Mouse (Mus musculus): Measurements from ENCODE around the gene Gpx8. TPM values are rescaled to one million over a fixed set of nuclear protein-coding genes. Genes with fewer than 3 reads are reported as not detected.
A peak's percentile ranks its signal among the peaks of the same experiment; 100 is the strongest.

Gpx8 gene
- 111 and 115 TPM in 2 replicates for polyA plus RNA-seq (2014; fragmentation: Nextera tagmentation; extraction: Ambion mirVana)

GRCm38 (mm10) chr13:113046211-113046883, at the start of gene Gpx8:
TSS of gene Gpx8 (minus strand) at chr13:113046410.
- peak within 1 kb of the TSS; percentile 52 for H3K4me3 ChIP-seq (ENCODE audit: low read depth, low read length)
- peak within 1 kb of the TSS; percentile 60 for H3K9ac ChIP-seq (ENCODE audit: low read length)
- 6% methylated on average over 21 of the region's 21 CpGs for WGBS
- H3K27ac ChIP-seq (replicated peaks; ENCODE audit: low read depth, low read length) = no peak within 1 kb of the TSS
- no peaks in the 10 kb centered on the region for H3K9me3 ChIP-seq (ENCODE audit: control insufficient read depth, low read length)
- DNase-seq (ENCODE audit: low spot score) = peak; percentile 83
- H3K4me2 ChIP-seq (ENCODE audit: low read depth, severe bottlenecking) = peak within 1 kb of the TSS; percentile 49
- H3K36me3 ChIP-seq (ENCODE audit: control insufficient read depth, insufficient read depth, low read length) = peaks cover 5% of the 10 kb centered on the region; the same call in 1 of the 2 replicates
- ATAC-seq (ENCODE audit: insufficient number of reproducible peaks, low FRiP score, low TSS enrichment, low read depth) = peak; percentile 88
- no peaks in the 10 kb centered on the region for H3K4me1 ChIP-seq (ENCODE audit: control insufficient read depth, insufficient read depth, low read length)
- no peaks in the 10 kb centered on the region for H3K27me3 ChIP-seq (ENCODE audit: control insufficient read depth, insufficient read depth, low read length)

GRCm38 (mm10) chr13:113094618-113095017, 48.4 kb upstream of the Gpx8 start:
- H3K4me3 ChIP-seq (ENCODE audit: low read depth, low read length) = no peak overlapping the region
- H3K36me3 ChIP-seq (ENCODE audit: control insufficient read depth, insufficient read depth, low read length) = no peaks in the 10 kb centered on the region
- WGBS = 67% methylated on average over 1 of the region's 1 CpGs
- no peak overlapping the region for H3K4me2 ChIP-seq (ENCODE audit: low read depth, severe bottlenecking)
- H3K4me1 ChIP-seq (ENCODE audit: control insufficient read depth, insufficient read depth, low read length) = no peaks in the 10 kb centered on the region
- no peak for ATAC-seq (ENCODE audit: insufficient number of reproducible peaks, low FRiP score, low TSS enrichment, low read depth)
- H3K9me3 ChIP-seq (ENCODE audit: control insufficient read depth, low read length) = no peaks in the 10 kb centered on the region
- H3K9ac ChIP-seq (ENCODE audit: low read length) = no peak overlapping the region
- DNase-seq (ENCODE audit: low spot score) = no peak
- H3K27me3 ChIP-seq (ENCODE audit: control insufficient read depth, insufficient read depth, low read length) = no peaks in the 10 kb centered on the region
- H3K27ac ChIP-seq (replicated peaks; ENCODE audit: low read depth, low read length) = no peak overlapping the region

DNA sequence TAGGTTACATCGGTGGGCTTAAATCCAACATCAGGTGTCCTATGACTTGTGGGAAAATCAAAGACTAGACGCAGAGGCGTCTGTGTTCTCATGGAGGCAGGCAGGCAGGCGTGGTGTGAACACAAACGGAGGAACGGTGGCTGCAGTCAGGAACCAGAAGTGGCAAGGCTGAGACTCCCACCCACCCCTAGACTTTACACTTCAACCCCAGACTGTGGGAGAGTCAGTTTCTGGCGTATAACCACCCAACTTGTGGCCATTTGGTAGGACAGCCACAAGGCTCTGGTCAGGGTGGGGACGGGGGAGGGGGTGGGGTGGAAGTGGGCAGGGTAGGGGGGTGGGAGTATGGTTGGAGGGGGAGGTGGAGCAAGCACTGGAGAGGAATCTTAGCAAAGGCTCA, 44.3 kb upstream of the Gpx8 start:
- H3K9me3 ChIP-seq (ENCODE audit: control insufficient read depth, low read length) = no peaks in the 10 kb centered on the region
- DNase-seq (ENCODE audit: low spot score) = no peak
- no peak for ATAC-seq (ENCODE audit: insufficient number of reproducible peaks, low FRiP score, low TSS enrichment, low read depth)
- H3K36me3 ChIP-seq (ENCODE audit: control insufficient read depth, insufficient read depth, low read length) = no peaks in the 10 kb centered on the region
- H3K9ac ChIP-seq (ENCODE audit: low read length) = no peak overlapping the region
- H3K27me3 ChIP-seq (ENCODE audit: control insufficient read depth, insufficient read depth, low read length) = no peaks in the 10 kb centered on the region
- H3K4me2 ChIP-seq (ENCODE audit: low read depth, severe bottlenecking) = no peak overlapping the region
- H3K4me1 ChIP-seq (ENCODE audit: control insufficient read depth, insufficient read depth, low read length) = no peaks in the 10 kb centered on the region
- H3K27ac ChIP-seq (replicated peaks; ENCODE audit: low read depth, low read length) = no peak overlapping the region
- H3K4me3 ChIP-seq (ENCODE audit: low read depth, low read length) = no peak overlapping the region
- WGBS = 45% methylated on average over 8 of the region's 8 CpGs

GRCm38 (mm10) chr13:113087226-113088017, 41.2 kb upstream of the Gpx8 start:
- Histone ChIP-seq H3K36me3 (ENCODE audit: control insufficient read depth, insufficient read depth, low read length) (no peaks in the 10 kb centered on the region), H3K27me3 (ENCODE audit: control insufficient read depth, insufficient read depth, low read length) (no peaks in the 10 kb centered on the region), H3K4me2 (ENCODE audit: low read depth, severe bottlenecking) (no peak overlapping the region), H3K4me1 (ENCODE audit: control insufficient read depth, insufficient read depth, low read length) (no peaks in the 10 kb centered on the region), H3K27ac (replicated peaks; ENCODE audit: low read depth, low read length) (no peak overlapping the region), H3K9ac (ENCODE audit: low read length) (no peak overlapping the region), H3K4me3 (ENCODE audit: low read depth, low read length) (no peak overlapping the region), H3K9me3 (ENCODE audit: control insufficient read depth, low read length) (no peaks in the 10 kb centered on the region)
- WGBS = 79% methylated on average over 13 of the region's 13 CpGs
- DNase-seq (ENCODE audit: low spot score) (no peak), ATAC-seq (ENCODE audit: insufficient number of reproducible peaks, low FRiP score, low TSS enrichment, low read depth) (no peak)

- Histone ChIP-seq H3K36me3 (ENCODE audit: control insufficient read depth, insufficient read depth, low read length) (no peaks in the 10 kb centered on the region), H3K4me1 (ENCODE audit: control insufficient read depth, insufficient read depth, low read length) (no peaks in the 10 kb centered on the region), H3K9ac (ENCODE audit: low read length) (no peak overlapping the region), H3K4me2 (ENCODE audit: low read depth, severe bottlenecking) (no peak overlapping the region), H3K27ac (replicated peaks; ENCODE audit: low read depth, low read length) (no peak overlapping the region), H3K4me3 (ENCODE audit: low read depth, low read length) (no peak overlapping the region), H3K9me3 (ENCODE audit: control insufficient read depth, low read length) (no peaks in the 10 kb centered on the region), H3K27me3 (ENCODE audit: control insufficient read depth, insufficient read depth, low read length) (no peaks in the 10 kb centered on the region)
- no peak for DNase-seq (ENCODE audit: low spot score)
- ATAC-seq (ENCODE audit: insufficient number of reproducible peaks, low FRiP score, low TSS enrichment, low read depth) = no peak
- 81% methylated on average over 5 of the region's 5 CpGs for WGBS
Measured at GRCm38 (mm10) chr13:113084732-113085131, 38.5 kb upstream of the Gpx8 start.

DNA sequence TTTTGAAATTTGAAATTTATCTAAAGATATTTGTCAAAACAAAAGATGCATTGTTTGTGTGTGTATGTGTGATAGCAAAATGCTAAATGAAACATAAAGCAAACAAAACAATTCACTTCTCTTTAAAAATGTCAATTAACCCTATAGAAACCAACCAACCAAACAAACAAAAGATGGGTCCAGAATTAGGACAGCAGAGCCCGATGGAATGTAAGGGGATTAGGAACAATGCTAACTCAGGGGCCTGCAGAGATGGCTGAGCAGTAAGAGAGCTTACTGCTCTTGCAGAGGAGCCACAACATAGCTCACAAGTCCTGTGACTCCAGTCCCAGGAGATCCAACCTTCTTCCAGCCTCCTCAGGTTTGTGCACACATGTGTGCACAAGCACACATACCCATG, 35.9 kb upstream of the Gpx8 start:
- ATAC-seq (ENCODE audit: insufficient number of reproducible peaks, low FRiP score, low TSS enrichment, low read depth) (no peak), DNase-seq (ENCODE audit: low spot score) (no peak)
- H3K36me3 ChIP-seq (ENCODE audit: control insufficient read depth, insufficient read depth, low read length) = no peaks in the 10 kb centered on the region
- no peak overlapping the region for H3K27ac ChIP-seq (replicated peaks; ENCODE audit: low read depth, low read length)
- H3K4me1 ChIP-seq (ENCODE audit: control insufficient read depth, insufficient read depth, low read length) = no peaks in the 10 kb centered on the region
- no peak overlapping the region for H3K4me2 ChIP-seq (ENCODE audit: low read depth, severe bottlenecking)
- no peak overlapping the region for H3K4me3 ChIP-seq (ENCODE audit: low read depth, low read length)
- WGBS = 79% methylated on average over 1 of the region's 1 CpGs
- H3K27me3 ChIP-seq (ENCODE audit: control insufficient read depth, insufficient read depth, low read length) = no peaks in the 10 kb centered on the region
- H3K9ac ChIP-seq (ENCODE audit: low read length) = no peak overlapping the region
- no peaks in the 10 kb centered on the region for H3K9me3 ChIP-seq (ENCODE audit: control insufficient read depth, low read length)

DNA sequence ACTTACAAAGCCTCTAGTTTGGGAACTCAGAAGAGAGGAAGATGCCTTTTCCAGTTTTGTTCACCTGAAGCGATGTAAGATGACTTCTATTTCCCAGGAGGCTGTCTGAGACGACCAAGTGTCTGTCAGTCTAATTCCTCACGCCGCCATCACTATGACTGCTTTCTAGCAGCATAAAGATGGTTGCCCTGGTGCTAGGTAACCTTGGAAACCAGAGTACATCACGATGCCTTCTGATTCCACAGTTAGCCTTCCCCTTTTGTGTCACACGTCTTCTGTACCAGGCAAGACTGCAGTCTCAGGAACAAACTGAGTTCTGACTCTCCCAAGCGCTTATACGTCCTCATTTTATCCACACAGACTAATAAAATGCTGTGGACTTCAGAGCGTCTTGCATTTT, 32.8 kb upstream of the Gpx8 start:
- DNase-seq (ENCODE audit: low spot score) (no peak), ATAC-seq (ENCODE audit: insufficient number of reproducible peaks, low FRiP score, low TSS enrichment, low read depth) (no peak)
- 87% methylated on average over 9 of the region's 9 CpGs for WGBS
- Histone ChIP-seq H3K27me3 (ENCODE audit: control insufficient read depth, insufficient read depth, low read length) (no peaks in the 10 kb centered on the region), H3K9ac (ENCODE audit: low read length) (no peak overlapping the region), H3K4me1 (ENCODE audit: control insufficient read depth, insufficient read depth, low read length) (no peaks in the 10 kb centered on the region), H3K36me3 (ENCODE audit: control insufficient read depth, insufficient read depth, low read length) (no peaks in the 10 kb centered on the region), H3K9me3 (ENCODE audit: control insufficient read depth, low read length) (no peaks in the 10 kb centered on the region), H3K4me2 (ENCODE audit: low read depth, severe bottlenecking) (no peak overlapping the region), H3K27ac (replicated peaks; ENCODE audit: low read depth, low read length) (no peak overlapping the region), H3K4me3 (ENCODE audit: low read depth, low read length) (no peak overlapping the region)

DNA sequence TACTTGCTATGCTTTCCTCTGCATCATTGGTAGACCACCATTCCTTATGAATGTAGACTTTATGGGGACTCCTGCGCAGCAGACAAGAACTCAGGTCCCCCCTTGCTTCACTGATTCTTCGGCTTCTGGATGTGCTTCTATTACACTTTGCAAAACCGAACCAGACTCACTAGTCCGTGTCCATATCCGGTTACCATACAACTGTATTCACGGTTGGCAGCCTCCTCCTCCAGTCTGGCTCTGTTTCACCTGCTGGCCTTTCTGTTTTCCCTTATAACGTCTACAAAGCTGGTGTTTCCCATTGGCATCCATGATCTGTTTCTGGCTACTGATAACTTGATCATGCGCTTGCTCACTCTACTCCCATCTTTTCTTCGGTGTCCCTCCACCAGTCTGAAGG, 18.3 kb upstream of the Gpx8 start:
- no peaks in the 10 kb centered on the region for H3K27me3 ChIP-seq (ENCODE audit: control insufficient read depth, insufficient read depth, low read length)
- no peak overlapping the region for H3K9ac ChIP-seq (ENCODE audit: low read length)
- 93% methylated on average over 9 of the region's 9 CpGs for WGBS
- no peaks in the 10 kb centered on the region for H3K4me1 ChIP-seq (ENCODE audit: control insufficient read depth, insufficient read depth, low read length)
- no peak for ATAC-seq (ENCODE audit: insufficient number of reproducible peaks, low FRiP score, low TSS enrichment, low read depth)
- H3K4me3 ChIP-seq (ENCODE audit: low read depth, low read length) = no peak overlapping the region
- DNase-seq (ENCODE audit: low spot score) = no peak
- H3K36me3 ChIP-seq (ENCODE audit: control insufficient read depth, insufficient read depth, low read length) = no peaks in the 10 kb centered on the region
- no peak overlapping the region for H3K4me2 ChIP-seq (ENCODE audit: low read depth, severe bottlenecking)
- H3K27ac ChIP-seq (replicated peaks; ENCODE audit: low read depth, low read length) = no peak overlapping the region
- H3K9me3 ChIP-seq (ENCODE audit: control insufficient read depth, low read length) = no peaks in the 10 kb centered on the region
